Mouse (Mus musculus): ENCODE results near the gene Hnrnpab.

Gene Hnrnpab

DNA sequence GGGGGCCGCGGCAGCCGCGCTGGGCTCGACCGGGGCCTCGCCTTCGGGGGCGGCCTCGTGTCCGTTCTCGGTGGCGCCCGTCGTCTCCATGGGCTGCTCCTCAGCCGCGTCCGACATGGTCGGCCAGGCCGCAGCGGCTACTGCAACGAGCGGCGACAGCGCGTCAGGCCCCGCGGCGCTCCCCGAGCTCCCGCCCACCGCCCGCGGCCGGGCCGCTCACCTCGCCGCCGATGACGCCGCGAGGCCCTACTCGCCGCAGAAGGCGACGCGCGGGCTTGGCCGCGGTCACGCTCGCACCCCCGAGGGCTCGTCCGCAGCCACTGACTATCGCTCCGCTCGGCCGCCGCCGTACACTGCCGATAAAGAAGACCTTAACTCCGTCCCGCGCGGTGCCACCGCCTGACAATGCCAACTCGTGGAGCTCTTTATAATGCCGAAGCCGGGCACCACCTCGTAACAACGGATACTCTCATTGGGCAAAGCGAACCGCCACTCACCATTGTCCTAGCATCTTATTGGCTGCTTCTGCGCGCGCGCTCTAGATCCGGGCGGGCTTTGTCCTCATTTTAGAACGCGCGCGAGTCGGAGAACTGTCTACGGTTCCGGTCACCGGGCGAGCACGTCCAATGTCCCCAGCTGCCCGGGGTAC lies at the start of gene Hnrnpab:
Gene Hnrnpab (minus strand): TSS at position 401 of the 649 bp plus-strand sequence.
- DNase-seq (ENCODE audit: low spot score): peak; percentile 100

DNA sequence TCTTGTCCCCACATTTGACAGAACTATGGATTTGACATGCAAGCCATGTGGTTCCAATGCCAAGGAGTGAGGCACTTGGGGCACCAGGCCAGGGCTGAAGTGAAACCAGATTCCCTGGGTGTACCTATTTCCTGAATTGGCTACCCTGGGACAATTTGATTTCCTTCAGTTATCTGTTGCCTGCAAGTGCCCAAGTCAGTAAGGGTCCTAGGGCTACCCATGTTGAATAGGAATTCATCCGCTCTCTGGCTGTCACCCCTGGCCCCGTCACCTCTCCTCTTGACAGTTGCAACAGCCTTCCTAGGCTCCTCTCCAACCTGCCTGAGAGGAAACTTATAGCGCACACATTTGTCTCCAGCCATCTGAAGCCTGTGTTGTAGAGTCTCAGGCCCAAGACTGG lies 48.2 kb upstream of the Hnrnpab start:
- DNase-seq (ENCODE audit: low spot score): no peak

DNA sequence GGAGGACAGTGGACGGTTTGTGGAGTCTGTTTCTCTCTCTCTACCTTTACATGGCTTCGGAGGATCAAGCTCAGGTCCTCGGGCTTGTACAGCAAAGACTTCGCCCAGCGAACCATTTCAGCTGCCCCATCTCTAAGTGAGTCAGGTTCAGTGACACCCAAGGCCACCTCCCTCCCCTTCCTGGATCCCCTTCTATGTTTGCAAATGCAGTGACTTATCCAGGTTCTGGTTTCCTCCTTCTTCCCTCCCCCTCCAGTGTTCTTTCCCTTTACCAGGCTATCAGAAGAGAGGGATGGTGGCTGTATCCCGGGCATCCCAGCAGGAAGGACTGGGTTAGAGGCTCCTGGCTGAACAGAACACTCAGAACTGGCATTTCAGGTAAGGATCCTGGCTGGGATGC lies 47.1 kb upstream of the Hnrnpab start:
- DNase-seq (ENCODE audit: low spot score): no peak

DNA sequence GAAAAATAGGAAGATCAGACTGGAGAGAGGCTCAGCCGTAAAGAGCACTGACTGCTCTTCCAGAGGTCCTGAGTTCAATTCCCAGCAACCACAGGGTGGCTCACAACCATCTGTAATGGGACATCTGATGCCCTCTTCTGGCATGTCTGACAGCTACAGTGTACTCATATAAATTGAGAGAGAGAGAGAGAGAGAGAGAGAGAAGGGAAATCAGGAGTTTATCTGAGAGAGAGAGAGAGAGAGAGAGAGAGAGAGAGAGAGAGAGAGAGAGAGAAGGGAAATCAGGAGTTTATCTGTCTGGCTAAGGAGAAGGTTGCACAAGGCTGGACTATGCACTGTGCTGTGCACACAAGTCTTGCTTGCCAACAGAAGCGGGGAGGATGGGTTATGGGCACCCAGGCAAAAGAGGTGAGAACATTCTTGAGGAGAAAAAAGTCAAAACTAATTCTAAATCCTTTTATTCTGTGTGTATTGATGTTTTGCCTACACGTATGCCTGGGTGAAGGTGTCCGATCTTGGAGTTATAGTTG lies 46.3 kb upstream of the Hnrnpab start:
- DNase-seq (ENCODE audit: low spot score): no peak

DNA sequence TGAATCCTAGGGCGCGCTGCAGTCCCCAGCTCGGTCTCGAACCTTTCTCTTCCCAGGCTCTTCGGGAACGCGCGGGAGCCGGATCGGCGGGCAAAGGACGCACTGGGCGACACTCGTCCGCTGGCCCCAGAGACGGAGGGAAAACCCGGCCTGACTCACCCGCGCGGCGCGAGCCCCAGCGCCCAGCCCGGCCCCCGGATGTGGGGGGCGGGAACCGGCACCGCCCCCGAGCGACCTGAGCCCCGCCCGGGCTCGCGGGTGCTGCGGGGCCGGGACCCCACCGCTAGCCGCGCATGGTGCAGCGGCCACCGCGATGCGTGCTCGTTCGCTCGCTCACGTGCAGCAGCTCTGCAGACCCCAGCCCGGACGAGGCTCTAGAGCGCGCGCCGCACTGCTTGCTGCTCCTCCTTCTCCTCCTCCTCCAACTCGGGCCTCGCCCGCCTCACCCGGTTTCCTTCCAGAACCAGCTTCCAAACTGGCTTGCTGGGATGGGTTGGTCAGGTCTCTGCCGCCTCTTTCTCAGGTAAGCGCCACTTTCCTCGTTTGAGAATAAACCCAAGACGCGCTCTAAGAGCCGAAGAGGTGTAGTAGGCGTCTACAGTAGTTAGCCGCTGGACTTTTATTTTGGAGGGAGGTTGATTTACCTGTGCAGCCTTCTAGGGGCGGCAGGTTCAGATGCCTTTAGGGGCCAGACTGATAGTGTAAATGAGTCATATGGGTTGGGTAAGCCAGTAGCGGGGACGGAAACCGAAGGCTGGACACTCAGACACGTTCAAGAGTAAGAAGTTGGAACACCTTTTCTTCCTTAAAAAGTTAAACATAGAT lies 44.3 kb upstream of the Hnrnpab start, which contains the start of the genes N4bp3 and D930048N14Rik:
Gene N4bp3 (minus strand): TSS at position 152 of the 825 bp plus-strand sequence.
Gene D930048N14Rik (plus strand): TSS at position 264 of the 825 bp plus-strand sequence.
- no peak for DNase-seq (ENCODE audit: low spot score)

DNA sequence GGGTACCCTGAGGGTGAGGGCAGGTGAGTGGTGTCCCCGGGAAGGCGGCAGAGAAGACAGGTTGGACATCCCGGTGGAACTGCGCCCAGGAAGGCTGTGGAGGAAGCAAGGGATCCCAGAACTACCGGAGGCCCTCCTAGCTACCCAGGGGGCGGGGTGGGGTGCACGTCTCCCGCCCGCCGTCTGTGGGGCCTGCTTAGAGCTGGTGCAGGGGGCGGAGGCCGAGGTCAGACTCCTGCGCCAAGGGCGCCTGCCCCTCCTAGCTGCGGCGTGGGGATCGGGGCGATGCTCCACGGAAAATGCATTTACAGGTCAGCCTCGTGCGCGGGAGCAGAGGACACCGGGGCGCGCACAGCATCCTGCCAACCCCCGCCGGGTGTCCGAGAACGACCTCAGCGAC lies 43.6 kb upstream of the Hnrnpab start:
- DNase-seq (ENCODE audit: low spot score): no peak

DNA sequence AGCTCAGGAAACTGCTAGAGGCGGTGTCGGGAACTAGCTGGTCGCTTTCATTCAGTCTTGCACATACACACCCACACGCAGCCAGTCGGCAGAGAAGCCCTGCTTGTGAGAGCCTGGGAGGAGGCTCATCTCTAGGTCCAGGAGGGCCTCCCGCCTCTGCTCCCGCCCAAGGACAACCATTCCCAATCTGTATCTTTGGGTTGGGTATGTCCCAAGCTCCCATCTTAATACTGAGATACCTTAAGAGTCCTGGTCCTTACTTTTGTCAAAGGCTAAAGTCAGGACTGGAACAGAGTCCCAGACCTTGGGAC lies 43.2 kb upstream of the Hnrnpab start:
- no peak for DNase-seq (ENCODE audit: low spot score)

DNA sequence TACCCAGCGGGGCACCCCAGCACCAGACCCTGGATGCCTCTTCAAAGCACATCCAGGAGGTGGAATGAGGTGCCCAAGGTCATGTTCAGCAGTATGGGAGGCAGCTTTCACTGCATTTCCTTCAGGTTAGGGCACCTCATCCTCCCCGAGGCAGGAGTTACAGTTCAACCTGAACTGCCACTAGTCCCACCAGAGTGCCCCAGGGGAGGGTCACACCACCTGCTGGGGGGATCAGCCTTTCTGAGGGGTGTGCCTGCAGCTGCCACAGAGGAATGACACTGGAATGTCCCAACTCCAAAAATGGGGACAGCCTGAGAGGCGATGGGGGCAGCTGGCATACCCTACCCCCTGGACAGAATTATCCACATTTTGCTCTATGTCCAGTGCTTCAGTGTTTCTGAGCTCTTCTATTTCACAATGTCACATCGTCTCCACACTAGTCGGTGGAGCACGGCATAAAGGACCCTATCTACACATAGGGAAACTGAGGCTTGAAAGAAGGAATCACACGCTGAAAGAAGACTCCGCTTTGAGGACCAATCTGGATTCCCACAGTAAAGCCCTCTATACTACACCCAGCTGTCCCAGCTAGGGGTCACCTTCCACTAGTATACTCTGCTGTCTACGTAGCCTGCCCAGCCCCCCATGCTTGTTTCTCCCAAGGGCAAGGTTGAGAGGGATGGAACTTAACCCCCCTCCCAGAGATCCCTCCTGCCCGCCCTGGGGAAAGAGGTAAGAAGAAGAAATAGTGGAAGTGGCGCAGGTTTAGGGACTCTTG lies 42.7 kb upstream of the Hnrnpab start:
- no peak for DNase-seq (ENCODE audit: low spot score)

DNA sequence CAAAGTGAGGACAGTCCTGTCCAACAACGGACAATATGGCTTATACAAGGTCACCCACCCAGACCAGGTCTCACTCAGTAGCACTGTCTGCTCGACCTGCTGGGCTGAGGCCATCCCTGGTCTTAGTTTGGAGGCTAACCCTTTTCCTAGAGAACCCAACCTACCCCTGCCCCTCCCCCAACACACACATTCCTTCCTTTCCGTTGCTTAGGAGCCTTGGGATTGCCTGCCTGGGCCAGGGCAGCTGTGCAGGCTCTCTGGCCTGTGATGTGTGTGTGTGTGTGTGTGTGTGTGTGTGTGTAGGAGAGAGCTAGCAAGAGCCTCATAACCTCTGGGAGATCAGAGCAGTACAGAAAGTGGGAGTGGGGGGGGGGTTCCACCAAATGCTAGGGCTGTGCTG lies 41.9 kb upstream of the Hnrnpab start:
- DNase-seq (ENCODE audit: low spot score): no peak

DNA sequence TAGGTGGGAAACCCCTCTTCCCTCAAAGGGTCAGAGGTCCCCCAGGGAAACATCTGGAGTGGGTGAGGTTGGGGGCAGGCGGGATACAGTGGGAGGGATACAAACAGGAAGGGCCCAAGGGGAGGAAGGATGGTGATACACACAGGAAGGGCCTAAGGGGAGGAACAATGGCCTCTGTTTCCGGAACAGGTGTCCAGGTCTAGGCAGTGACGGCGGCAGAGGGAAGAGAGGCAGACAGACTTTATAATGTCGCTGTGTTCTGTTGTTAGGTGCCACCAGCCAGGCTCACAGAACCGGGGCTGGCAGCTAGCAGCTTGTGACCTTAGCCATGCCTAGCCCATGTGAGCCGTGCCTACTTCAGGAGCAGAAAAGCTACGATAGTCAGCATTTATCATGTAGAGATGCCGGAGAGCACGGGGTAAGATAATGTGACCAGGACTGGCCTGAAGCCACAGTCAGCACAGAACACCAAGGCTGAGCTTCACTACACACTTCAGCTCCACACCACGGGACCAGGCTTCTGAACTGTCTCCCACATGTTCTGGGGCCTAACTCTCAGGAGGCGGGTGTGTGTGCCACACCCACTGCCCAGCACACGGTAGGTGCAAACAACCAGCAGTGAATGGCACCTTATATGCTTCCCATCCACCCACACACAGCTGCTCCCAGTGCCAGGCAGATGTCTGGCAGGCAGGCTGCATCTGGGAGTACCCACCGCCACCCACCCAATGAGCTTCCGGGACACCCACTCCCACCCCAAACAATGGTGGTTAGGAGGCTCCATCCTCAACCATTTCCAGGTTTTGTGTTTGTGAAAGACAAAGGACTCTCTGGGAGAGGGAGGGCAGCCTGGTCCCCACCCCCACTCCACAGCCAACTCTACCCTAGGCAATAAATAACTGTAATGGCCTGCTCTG lies 40.4 kb upstream of the Hnrnpab start:
- no peak for DNase-seq (ENCODE audit: low spot score)

DNA sequence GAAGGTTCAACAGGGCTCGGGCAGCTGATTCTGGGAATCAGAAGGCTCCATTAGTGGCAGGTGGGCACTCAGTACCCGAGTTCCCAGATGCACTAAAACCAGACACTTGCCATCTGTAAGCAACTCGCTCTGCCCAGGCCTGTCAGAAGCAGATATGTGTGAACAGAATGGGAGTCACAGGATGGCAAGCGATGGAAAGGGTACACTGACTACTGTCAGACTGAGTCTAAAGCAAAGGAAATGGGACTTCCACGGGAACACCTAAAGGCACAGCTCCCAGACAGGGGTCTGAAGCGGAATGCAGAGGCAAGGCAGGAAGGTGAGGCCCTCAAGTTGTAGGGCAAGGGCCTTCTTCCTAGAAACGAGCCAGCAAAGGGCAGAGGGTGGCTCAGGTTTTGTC lies 39.6 kb upstream of the Hnrnpab start:
- no peak for DNase-seq (ENCODE audit: low spot score)

DNA sequence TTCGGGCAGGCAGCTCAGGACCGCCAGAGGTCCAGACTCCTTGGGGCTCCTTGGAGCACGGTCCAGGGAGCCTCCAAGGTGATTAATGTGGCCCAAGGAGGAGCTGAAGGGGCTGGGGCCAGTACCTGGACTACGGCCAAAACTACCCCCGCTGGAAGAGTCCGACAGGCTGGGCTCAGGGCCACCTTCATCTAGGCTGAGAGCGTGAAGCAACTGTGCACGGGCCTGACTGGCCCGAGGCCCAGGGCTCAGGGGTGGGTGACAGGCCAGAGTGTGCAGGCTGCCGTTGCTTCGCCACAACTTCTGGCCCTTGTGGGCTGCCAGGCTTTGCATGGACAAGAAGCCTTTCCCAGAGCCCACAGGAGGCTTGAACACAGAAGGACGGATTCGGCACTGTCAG lies 38.6 kb upstream of the Hnrnpab start:
- DNase-seq (ENCODE audit: low spot score): no peak

DNA sequence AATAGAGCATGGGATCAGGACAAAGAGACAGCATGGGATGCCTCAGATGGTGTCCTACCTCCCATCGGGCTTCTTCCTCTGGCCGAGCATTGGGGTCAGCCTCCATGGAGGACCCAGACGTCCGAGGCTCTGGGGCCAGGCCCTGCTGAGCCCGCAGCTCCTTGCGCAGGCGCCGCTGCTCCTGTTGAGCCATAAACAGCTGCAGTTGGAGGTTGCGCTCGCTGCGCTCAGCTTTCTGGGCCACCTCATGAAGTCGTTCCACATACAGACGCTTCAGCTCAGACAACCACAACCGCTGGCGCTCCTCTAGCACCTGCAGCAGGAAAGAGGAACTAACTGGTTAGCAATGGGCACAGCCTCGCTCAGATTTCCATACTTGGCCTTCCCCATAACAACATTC lies 37.6 kb upstream of the Hnrnpab start:
- DNase-seq (ENCODE audit: low spot score): no peak

DNA sequence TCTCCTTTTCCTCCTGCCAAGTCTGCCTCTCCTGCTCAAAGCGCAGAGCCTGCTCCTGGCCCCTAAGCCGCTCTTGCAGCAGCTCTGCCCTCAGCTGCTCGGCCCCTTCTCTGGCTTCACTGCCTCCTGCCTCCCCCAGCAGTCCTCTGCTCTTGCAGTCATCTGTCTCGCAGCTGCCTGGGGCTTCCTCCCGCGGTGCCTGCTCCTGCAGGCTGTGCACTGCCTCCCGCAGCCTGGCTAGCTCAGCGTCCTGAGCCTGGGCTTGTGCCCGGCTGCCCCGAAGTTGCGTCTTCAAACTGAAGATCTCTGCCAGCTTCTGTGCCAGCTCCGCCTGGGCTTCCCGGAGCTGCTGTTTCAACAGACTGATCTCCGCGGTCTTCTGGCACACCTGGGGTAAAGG lies 37.1 kb upstream of the Hnrnpab start:
- no peak for DNase-seq (ENCODE audit: low spot score)

DNA sequence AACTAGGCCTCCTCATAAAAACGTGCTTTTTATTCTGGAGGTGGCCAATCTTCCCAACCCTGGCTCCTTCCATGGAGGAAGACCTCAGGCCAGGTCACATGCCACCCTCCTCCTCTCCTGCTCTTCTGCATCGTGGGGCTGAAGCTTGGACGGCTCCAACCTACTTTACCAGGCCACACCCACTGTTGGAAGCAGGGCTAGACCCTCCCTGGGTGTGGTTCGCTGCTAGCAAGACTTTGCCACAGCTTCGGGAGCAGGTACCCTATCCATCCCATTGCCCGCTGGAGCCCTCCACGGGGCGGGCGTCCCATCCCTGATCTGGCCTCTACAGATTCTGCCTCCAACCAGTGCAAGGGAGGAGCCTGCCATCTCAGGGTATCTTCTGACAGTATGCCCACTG lies 36.6 kb upstream of the Hnrnpab start:
- no peak for DNase-seq (ENCODE audit: low spot score)

DNA sequence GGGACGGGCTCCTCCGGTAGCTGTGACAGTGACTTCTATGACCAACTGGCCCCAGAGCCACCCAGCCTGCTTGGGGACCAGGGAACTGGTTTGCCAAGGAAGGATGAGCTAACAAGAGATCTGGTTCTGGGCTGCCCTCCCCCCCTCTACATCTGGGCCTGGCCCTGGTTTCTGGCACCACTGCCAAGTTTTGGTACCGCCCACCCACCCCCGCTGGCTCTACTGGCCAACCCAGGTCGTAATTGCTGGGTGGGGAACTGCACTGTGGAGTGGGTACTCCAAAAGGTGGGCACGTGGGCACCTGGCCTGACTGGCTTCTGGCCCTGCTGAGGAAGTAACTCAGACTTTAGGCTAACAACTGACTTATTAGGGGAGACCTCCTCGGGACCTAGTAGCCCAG lies 34.1 kb upstream of the Hnrnpab start:
- DNase-seq (ENCODE audit: low spot score): peak; percentile 37

DNA sequence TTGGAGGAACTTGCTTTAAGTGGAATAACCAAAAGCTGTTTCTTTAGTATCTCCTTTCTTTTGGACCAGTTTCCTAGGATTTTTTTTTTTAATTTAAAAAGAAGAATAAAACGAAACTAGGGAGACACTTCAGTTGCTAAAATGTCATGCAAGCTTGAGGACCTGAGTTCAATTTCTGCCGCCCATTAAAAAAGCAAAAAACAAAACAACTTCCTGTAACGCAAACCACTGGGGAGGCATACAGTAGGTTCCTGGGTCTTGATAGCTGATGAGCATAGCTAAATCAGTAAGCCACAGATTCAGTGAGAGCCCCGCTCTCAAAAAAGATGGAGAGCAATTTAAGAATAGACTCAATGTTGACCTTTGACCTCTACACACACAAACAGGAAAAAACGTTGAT lies 31.9 kb upstream of the Hnrnpab start:
- DNase-seq (ENCODE audit: low spot score): no peak

DNA sequence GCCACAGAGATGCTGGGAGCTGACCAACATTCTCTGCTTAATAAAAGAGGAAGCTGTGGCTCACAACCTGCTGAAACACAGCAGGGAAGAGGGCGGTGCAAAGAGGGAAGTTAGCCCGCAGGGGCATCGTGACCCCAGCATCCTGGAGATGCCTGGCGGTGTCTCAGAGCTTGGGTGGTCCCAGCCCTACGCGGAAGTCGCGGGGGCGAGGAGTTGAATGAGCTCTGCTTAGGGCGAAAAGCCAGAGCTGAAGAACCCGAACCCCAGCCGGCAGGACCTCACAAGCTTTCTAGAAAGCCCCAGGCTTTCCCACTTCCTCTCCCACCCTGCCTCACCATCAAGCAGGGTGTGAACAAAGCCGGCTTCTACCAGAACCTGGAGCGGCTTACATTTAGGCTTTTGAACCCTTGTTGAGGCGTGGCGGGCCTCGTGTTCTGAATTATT lies 31.3 kb upstream of the Hnrnpab start:
- DNase-seq (ENCODE audit: low spot score): no peak

DNA sequence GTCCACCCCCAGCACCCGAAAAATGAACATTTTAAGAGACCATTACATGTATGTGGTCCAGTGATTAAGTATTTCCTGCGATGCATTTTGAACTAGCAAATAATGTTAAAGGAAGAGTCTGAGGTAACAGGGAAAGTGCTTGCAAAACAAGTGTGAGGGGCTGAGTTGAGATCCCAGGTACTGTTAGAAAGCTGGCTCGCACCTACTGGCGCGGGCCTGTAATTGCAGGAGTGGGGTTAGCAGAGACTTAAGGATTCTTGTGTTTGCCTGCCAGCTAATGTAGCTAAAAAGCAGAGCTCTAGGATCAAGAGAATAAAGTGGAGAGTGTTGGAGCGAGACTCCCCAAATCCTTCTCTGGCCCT lies 29.7 kb upstream of the Hnrnpab start:
- DNase-seq (ENCODE audit: low spot score): peak; percentile 92

DNA sequence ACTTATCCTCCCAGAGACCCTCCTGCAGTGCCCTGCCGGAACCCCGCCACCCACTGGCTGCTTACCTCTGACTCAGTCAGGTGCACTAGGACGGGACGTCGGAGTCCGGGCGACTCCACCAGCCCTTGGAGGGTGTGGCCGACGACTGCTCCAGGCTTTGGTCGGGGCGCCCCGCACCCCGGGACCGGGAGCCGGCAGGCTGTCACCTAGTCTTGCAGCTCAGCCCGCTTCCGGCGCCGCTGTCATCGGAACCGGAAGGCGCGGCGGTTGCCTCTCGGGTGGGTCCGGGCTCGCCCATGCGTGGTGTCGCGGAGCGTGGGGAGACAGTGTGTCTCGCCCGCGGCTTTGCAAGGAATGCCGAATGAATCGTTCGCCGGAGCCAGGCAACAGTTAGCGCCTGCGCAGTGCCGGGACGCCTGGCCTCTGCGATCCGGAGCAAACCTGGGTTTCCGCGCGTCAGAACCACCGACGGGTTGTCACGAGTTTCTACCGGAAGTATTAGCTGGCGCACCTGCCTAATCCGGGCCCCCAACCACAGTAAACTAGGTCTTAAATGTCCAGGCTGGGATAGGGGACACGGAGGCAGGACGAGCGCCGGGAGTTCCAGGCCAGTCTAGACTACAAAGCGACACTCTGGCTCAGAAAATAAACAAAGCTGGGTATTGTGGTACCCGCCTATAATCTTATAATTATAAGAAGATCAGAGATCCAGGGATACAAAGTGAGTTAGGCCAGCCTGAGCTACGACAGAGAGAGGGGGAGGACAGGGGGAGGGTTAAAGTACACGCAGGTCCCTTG lies 29.1 kb upstream of the Hnrnpab start, which contains the start of gene Rmnd5b:
Gene Rmnd5b (minus strand): TSS at position 372 of the 798 bp plus-strand sequence.
- DNase-seq (ENCODE audit: low spot score): peak; percentile 93

DNA sequence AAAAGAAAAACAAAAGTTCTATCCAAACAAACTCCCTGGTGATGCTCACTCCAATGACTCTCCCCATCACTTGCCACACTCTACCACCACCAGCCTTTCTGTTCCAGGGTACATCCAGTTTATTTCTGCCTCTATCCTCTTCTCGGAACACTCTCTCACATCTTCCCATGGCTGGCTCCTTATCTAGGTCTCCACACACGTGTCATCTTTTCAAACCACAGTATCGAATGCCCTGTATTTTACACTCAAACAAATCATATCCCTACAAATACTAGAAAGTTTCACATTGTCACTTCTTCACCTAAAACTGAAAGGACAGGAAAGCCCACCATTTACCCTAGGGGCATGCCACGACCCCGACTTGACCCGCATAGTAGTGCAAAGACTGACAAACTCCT lies 28.5 kb upstream of the Hnrnpab start:
- no peak for DNase-seq (ENCODE audit: low spot score)

Data from MN1 (cell line).